Mouse (Mus musculus) heart, embryonic 16.5 days (tissue): ENCODE measurements at regions not wholly inside any gene's neighbourhood (a gene's known extent, or its start where the extent isn't known, plus 50 kb on each side); places are given as distances from the start of the nearest gene placed in this dataset.

Experiments
- ATAC-seq: fragments of 200-750 bp; cut with Nextera tagmentation; replicated peaks from 2 replicates; pipeline ENCODE4 v1.8.0; 2017; ENCODE audit warnings: moderate number of reproducible peaks; ENCODE audit not compliant: insufficient read depth, low FRiP score; ENCODE audit errors: extremely low read depth
- H3K27ac ChIP-seq: fragments of 300-500 bp; sonication (generic); 2 replicates; pipeline ENCODE4 v1.5.1; 2014; ENCODE audit warnings: mild to moderate bottlenecking, low read length, control low read depth, moderate library complexity
- H3K27me3 ChIP-seq: fragments of 300-500 bp; sonication (generic); 2 replicates; pipeline ENCODE4 v1.6.1; 2014; ENCODE audit warnings: low read length, mixed read lengths; ENCODE audit not compliant: control insufficient read depth, insufficient read depth
- H3K36me3 ChIP-seq: fragments of 300-500 bp; sonication (generic); 2 replicates; pipeline ENCODE4 v1.6.1; 2014; ENCODE audit not compliant: control insufficient read depth, insufficient read depth
- H3K4me1 ChIP-seq: fragments of 300-500 bp; sonication (generic); 2 replicates; pipeline ENCODE4 v1.6.1; 2014; ENCODE audit warnings: low read length, mixed read lengths; ENCODE audit not compliant: control insufficient read depth, insufficient read depth
- H3K4me2 ChIP-seq: fragments of 300-500 bp; sonication (generic); 2 replicates; pipeline ENCODE4 v1.6.1; 2014; ENCODE audit warnings: low read depth, mild to moderate bottlenecking, control low read depth, low read length
- H3K4me3 ChIP-seq: fragments of 300-500 bp; sonication (generic); 2 replicates; pipeline ENCODE4 v1.5.1; 2014; ENCODE audit warnings: mild to moderate bottlenecking, control low read depth, low read length
- H3K9ac ChIP-seq: fragments of 300-500 bp; sonication (generic); 2 replicates; pipeline ENCODE4 v1.6.1; 2014; ENCODE audit warnings: low read length, control low read depth
- H3K9me3 ChIP-seq: fragments of 300-500 bp; sonication (generic); replicated peaks from 2 replicates; pipeline ENCODE4 v1.6.1; 2016; ENCODE audit warnings: low read length; ENCODE audit not compliant: control insufficient read depth
- WGBS: fragments of 180-500 bp; shearing (Covaris S2); extraction: QIAGEN DNeasy Blood & Tissue Kit; methylation state at CpG from one replicate; pipeline ENCODE4 v1.1.7; 2014; 5-methylcytosine and 5-hydroxymethylcytosine counted together

DNA sequence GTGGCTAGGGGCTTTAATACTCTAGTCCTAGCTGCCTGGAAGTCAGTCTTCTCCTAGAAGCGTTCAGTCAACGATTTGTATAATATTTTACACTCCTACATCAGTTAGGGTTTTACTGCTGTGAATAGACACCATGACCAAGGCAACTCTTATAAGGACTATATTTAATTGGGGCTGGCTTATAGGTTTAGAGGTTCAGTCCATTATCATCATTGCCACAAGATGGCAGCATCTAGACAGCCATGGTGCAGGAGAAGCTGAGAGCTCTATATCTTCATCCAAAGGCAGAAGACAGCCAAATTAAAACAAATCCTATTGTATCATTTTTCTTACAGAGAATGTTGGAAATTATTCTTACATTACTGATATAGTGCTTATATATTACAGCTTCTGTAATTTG, 167.0 kb upstream of the Ndn start:
- H3K36me3 ChIP-seq, result no peaks in the 10 kb centered on the region
- H3K4me1 ChIP-seq, result no peaks in the 10 kb centered on the region
- no peak overlapping the region for H3K4me3 ChIP-seq
- 42% methylated on average over 2 of the region's 2 CpGs for WGBS
- no peak for ATAC-seq
- no peak overlapping the region for H3K9ac ChIP-seq
- no peaks in the 10 kb centered on the region for H3K27me3 ChIP-seq
- H3K27ac ChIP-seq, result no peak overlapping the region
- no peaks in the 10 kb centered on the region for H3K9me3 ChIP-seq
- no peak overlapping the region for H3K4me2 ChIP-seq

DNA sequence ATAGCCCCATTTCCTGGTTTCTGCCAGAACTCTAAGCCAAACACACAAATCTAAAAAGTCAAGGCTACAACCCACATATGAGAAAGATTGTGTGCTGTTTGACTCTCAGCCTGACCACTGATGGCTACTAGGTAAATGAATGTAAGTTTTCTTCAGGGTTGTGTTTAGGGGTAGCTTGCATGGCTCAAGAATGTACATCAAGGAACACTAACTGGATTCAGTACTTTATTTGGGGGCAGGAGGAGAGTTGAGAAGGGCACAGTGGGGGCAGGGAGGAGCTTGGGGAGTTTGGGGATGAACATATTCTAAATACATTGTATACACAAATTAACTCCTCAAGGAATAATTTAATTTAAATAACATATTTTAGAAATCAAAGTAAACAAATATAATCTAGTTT, 137.8 kb upstream of the Ndn start:
- no peak overlapping the region for H3K9ac ChIP-seq
- no peak overlapping the region for H3K4me2 ChIP-seq
- no peaks in the 10 kb centered on the region for H3K36me3 ChIP-seq
- H3K9me3 ChIP-seq, result no peaks in the 10 kb centered on the region
- no peak overlapping the region for H3K27ac ChIP-seq
- no peaks in the 10 kb centered on the region for H3K27me3 ChIP-seq
- ATAC-seq, result no peak
- no peak overlapping the region for H3K4me3 ChIP-seq
- no peaks in the 10 kb centered on the region for H3K4me1 ChIP-seq

DNA sequence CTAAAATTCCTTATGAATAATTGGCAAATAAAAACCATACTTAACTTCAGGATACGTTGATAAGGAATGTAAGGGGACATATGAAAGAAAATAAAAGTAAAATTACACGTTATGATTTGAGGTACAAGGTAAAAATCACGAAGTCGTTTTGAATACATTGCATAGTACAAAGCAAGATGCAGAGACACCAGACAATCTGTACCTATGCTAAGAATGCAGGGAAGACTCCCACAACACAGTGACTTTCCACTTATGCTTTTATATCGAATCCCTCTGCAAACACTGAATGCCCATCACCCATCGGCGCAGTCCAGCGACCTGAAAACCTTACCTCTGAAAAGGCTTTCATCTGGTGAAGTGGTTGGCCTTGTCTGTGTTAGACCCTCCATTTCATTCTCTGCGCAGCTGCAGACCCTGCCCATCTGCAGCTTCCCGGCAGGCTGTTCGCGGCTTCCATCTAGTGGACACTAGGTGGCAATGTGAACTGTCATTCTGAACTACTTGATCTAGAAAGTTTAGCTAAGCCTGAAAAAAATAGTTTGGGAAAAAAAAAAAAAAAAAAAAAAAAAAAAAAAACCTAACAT, 137.2 kb upstream of the Ndn start:
- H3K27ac ChIP-seq, result no peak overlapping the region
- H3K4me2 ChIP-seq, result peak overlapping the region; percentile 52
- no peak; the same call in 1 of the 2 replicates for ATAC-seq

DNA sequence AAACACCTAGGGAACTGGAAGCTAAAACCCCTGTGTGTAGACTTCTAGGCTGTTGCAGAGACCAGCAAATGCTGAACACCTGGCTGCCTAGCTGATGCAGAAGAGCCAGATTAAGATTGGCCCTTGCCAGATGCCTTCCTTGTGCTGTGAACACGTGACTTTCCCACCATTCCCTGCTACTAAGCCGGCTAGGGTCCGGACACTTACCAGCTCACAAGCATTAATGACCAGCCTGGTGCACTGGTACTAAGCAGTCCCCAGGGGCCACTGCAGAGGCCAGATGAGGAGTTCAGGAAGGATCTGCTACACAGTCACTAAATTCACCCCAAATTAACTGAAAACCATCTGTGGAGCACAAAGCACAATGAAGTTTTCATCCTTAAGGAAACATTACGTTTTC, 121.2 kb upstream of the Ndn start:
- WGBS, result 22% methylated on average over 4 of the region's 4 CpGs
- Histone ChIP-seq H3K27ac (no peak overlapping the region), H3K36me3 (no peaks in the 10 kb centered on the region), H3K9me3 (no peaks in the 10 kb centered on the region), H3K4me1 (no peaks in the 10 kb centered on the region), H3K9ac (no peak overlapping the region), H3K27me3 (no peaks in the 10 kb centered on the region), H3K4me3 (no peak overlapping the region), H3K4me2 (no peak overlapping the region)
- ATAC-seq, result no peak

More for the DNA sequence above, 137.2 kb upstream of the Ndn start:
- Histone ChIP-seq H3K27me3 (no peaks in the 10 kb centered on the region), H3K4me1 (no peaks in the 10 kb centered on the region), H3K4me3 (peak overlapping the region; percentile 51), H3K9ac (peak overlapping the region; percentile 58), H3K36me3 (no peaks in the 10 kb centered on the region), H3K9me3 (no peaks in the 10 kb centered on the region)
- WGBS, result 30% methylated on average over 12 of the region's 12 CpGs

DNA sequence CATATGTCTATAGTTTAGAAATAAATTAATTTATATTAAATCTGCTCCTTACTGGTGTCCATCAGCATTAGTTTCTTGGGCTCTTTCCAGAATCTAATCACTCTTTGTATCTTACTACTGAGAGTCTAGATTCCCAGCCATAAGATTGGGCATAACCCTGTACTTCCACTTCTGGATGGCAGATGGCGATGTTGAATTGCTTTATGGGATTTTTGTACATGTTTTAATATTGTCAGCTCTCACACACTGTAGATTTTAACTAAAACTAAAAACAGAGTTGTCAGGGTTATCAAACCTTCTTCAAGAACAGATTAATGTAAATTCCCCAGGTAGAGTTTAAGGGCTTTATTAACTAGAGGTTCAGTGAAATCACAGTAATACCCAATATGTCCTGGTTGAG, 118.6 kb upstream of the Ndn start:
- Histone ChIP-seq H3K27me3 (no peaks in the 10 kb centered on the region), H3K9ac (no peak overlapping the region), H3K36me3 (no peaks in the 10 kb centered on the region), H3K27ac (no peak overlapping the region), H3K4me1 (no peaks in the 10 kb centered on the region), H3K9me3 (no peaks in the 10 kb centered on the region), H3K4me3 (no peak overlapping the region), H3K4me2 (no peak overlapping the region)
- WGBS, result 4% methylated on average over 1 of the region's 1 CpGs
- ATAC-seq, result no peak

DNA sequence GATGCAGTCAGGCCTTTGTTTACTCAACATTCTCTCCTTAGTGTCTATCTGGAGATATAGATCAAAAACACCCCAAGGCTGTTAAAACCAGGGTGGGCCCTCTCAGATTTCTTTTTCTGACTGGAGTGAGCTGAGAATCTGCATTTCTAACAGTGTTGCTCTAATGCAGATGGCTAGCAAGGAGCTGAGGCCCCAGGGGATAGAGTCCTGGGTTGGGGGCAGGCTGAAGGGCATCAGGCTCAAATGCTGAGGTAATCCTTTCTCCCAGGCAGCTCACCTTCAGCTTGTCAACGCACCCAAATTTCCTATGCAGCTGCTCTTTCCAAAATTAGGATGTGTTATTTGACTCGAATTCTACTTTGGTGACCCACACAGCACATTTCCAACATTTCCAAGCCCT, 115.7 kb upstream of the Ndn start:
- H3K4me1 ChIP-seq, result no peaks in the 10 kb centered on the region
- H3K27me3 ChIP-seq, result no peaks in the 10 kb centered on the region
- H3K36me3 ChIP-seq, result no peaks in the 10 kb centered on the region
- H3K4me3 ChIP-seq, result peak overlapping the region; percentile 32; the same call in 1 of the 2 replicates
- H3K9me3 ChIP-seq, result no peaks in the 10 kb centered on the region
- peak overlapping the region; percentile 43 for H3K4me2 ChIP-seq
- 21% methylated on average over 2 of the region's 2 CpGs for WGBS
- H3K9ac ChIP-seq, result 0 out of 2 replicates have a peak overlapping the region, but pooled peaks have one; percentile 8
- no peak for ATAC-seq
- no peak overlapping the region for H3K27ac ChIP-seq

DNA sequence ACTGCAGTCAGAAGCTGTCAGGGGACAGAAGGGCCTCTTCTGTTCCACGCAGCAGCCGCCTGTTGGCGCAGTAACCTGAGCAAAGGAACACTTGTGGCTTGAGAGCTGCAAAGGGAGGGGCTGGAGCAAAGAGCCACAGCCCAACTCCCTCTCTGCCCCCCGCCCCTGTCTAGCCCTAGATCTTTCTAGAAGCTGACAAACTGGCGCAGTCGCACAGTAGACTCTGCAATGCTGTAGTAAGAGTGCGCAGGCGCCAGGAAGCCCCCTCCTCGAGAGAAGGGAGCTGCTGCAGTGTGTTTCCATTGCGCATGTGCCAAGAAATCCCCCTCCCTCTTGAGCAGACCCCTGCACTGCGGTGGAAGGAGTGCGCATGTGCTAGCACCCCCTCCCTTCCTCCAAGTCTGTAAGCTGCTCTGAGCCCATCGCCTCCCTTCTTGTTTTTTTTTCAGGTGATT, 115.2 kb upstream of the Ndn start:
- H3K4me1 ChIP-seq, result no peaks in the 10 kb centered on the region
- H3K9ac ChIP-seq, result 0 out of 2 replicates have a peak overlapping the region, but pooled peaks have one; percentile 8
- no peaks in the 10 kb centered on the region for H3K36me3 ChIP-seq
- peak; percentile 75 for ATAC-seq
- 17% methylated on average over 13 of the region's 13 CpGs for WGBS
- peak overlapping the region; percentile 43 for H3K4me2 ChIP-seq
- H3K27me3 ChIP-seq, result no peaks in the 10 kb centered on the region
- H3K9me3 ChIP-seq, result no peaks in the 10 kb centered on the region
- peak overlapping the region; percentile 32 for H3K4me3 ChIP-seq
- H3K27ac ChIP-seq, result no peak overlapping the region; the same call in 1 of the 2 replicates

DNA sequence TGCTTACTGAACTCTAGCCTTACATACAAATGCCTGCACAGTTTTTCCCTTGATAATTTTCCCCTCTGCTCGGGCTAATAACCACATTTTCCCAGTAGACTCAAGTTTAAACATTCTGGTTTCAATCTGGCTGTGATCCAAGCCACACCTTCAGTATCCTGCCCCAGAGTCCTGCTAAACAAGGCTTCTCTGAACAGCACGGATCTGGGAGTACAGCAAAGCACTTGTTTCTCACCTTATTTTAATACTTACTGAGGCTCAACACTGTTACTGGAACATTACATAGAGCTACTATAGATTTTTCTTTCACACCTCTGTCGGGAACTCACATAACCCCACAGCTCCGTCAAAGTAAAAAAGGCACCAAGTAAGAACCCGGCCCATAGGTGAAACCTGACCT, 114.3 kb upstream of the Ndn start:
- WGBS, result 48% methylated on average over 5 of the region's 5 CpGs
- Histone ChIP-seq H3K4me2 (no peak overlapping the region), H3K9ac (no peak overlapping the region), H3K27me3 (no peaks in the 10 kb centered on the region), H3K9me3 (no peaks in the 10 kb centered on the region), H3K4me3 (no peak overlapping the region), H3K27ac (no peak overlapping the region), H3K4me1 (no peaks in the 10 kb centered on the region), H3K36me3 (no peaks in the 10 kb centered on the region)
- no peak for ATAC-seq

DNA sequence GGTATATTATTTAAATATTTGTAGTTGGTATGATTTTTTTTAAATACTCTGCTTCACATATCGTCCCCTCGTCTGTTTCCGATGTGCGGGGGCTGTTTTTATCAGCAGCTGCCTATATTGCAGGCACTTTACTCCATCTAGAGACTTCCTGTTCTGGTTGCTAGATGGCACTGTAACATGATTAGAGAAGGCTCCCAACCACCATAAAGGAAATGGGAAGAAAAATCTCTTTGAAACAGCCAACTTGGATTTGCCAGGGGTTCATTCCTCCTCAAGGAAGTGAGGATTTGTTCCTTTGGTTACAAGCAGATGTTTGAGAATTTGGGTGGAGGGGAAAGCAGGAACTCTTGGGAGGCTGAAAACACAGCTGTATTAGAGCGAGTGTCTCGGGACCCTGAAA, 112.3 kb upstream of the Ndn start:
- Histone ChIP-seq H3K9me3 (no peaks in the 10 kb centered on the region), H3K4me1 (no peaks in the 10 kb centered on the region), H3K4me3 (no peak overlapping the region), H3K9ac (no peak overlapping the region), H3K27me3 (no peaks in the 10 kb centered on the region), H3K27ac (no peak overlapping the region), H3K4me2 (no peak overlapping the region), H3K36me3 (no peaks in the 10 kb centered on the region)
- no peak for ATAC-seq
- 48% methylated on average over 6 of the region's 6 CpGs for WGBS
